Mouse (Mus musculus): ENCODE measurements around the gene Clpsl2.

- TF ChIP-seq CTCF (IDR thresholded peaks at IDR 0.05; ENCODE audit: extremely low read depth, insufficient read depth, low read length): peak; percentile 39
- no peak for TF ChIP-seq POLR2A (IDR thresholded peaks at IDR 0.05; ENCODE audit: extremely low read depth, insufficient read depth, low read length)
Observed at GRCm38 (mm10) chr17:28519827-28520226, 29.4 kb upstream of the Clpsl2 start.
